ENCODE assay signal across 8 mouse cellular contexts in genomic region chr19:6921647-6922567, GRCm38 (mm10). TPM values are rescaled to one million over a fixed set of nuclear protein-coding genes. Genes with fewer than 3 reads are reported as not detected.
DNase-seq lines count a peak whose midpoint lies in the region; ATAC-seq and TF ChIP-seq lines count a peak whose summit lies in the region.

Esrra (minus strand) TSS chr19:6921813.

- H3K27me3 ChIP-seq in hindbrain, postnatal 0 days (ENCODE audit: insufficient read depth, low read length), result peaks cover 33% of the 10 kb centered on the region

- peak within 1 kb of the TSS; percentile 91 for H3K27ac ChIP-seq in gastrocnemius, adult 2 months
- peak within 1 kb of the TSS; percentile 86 for H3K27ac ChIP-seq in hindbrain, postnatal 0 days
- peak within 1 kb of the TSS; percentile 98 for H3K27ac ChIP-seq in left cerebral cortex, adult 2 months

- H3K4me2 ChIP-seq in hindbrain, postnatal 0 days (ENCODE audit: low read depth, low read length), result peak within 1 kb of the TSS; percentile 96

- H3K4me1 ChIP-seq in hindbrain, postnatal 0 days (ENCODE audit: insufficient read depth, low read length), result peaks cover 20% of the 10 kb centered on the region; the same call in 1 of the 2 replicates

- intact Hi-C loops in gastrocnemius, adult 2 months (cut with DNase I), result no loop called here
- intact Hi-C loops in left cerebral cortex, adult 2 months (cut with DNase I), result loop anchor here (2.0 to 5.0 kb wide), 2 partner anchors 57 to 115 kb away; partner anchors contain the start of gene Stip1

- WGBS in hindbrain, postnatal 0 days, result under 1% methylated on average over 54 of the region's 66 CpGs

- H3K4me3 ChIP-seq in gastrocnemius, adult 2 months, result peak within 1 kb of the TSS; percentile 88
- peak within 1 kb of the TSS; percentile 84 for H3K4me3 ChIP-seq in hindbrain, postnatal 0 days (ENCODE audit: low read length)
- peak within 1 kb of the TSS; percentile 82 for H3K4me3 ChIP-seq in left cerebral cortex, adult 2 months

- TF ChIP-seq CTCF in gastrocnemius, adult 2 months (IDR thresholded peaks at IDR 0.05), result no peak
- TF ChIP-seq CTCF in hindbrain, postnatal 0 days (IDR thresholded peaks at IDR 0.05; ENCODE audit: low read depth), result no peak
- TF ChIP-seq CTCF in left cerebral cortex, adult 2 months (IDR thresholded peaks at IDR 0.05), result no peak

- peak; percentile 100 for DNase-seq in ZHBTc4 (ENCODE audit: low read depth, low spot score)
- DNase-seq in gastrocnemius, adult 2 months, result peak; percentile 100
- DNase-seq in hindbrain, postnatal 0 days (ENCODE audit: low spot score), result peak; percentile 100
- DNase-seq in left cerebral cortex, adult 2 months (ENCODE audit: extremely low spot score in 1 of 2, low spot score in 2 of 2), result peak; percentile 99 to 100
- DNase-seq in right cerebral cortex, adult 2 months (ENCODE audit: low spot score in 2 of 2), result peak; percentile 100
- peak; percentile 100 for DNase-seq in urinary bladder, postnatal 14 days (ENCODE audit: low spot score)

- H3K36me3 ChIP-seq in hindbrain, postnatal 0 days (ENCODE audit: insufficient read depth, low read length), result no peaks in the 10 kb centered on the region

- peak; percentile 88 for ATAC-seq in common myeloid progenitor, adult 5-6 weeks (replicated peaks; ENCODE audit: low read depth, poor library complexity, severe bottlenecking)
- peak; percentile 96 for ATAC-seq in hindbrain, postnatal 0 days
- ATAC-seq in megakaryocyte, adult 5-6 weeks (ENCODE audit: poor library complexity, severe bottlenecking), result peak; percentile 91

- H3K9me3 ChIP-seq in hindbrain, postnatal 0 days (ENCODE audit: low read length), result no peaks in the 10 kb centered on the region

- peak within 1 kb of the TSS; percentile 90 for H3K9ac ChIP-seq in hindbrain, postnatal 0 days (replicated peaks; ENCODE audit: low read length)

RNA-seq across cellular contexts. Expression of gene Esrra, which starts in this region (rescaled TPM):
- total RNA-seq in common myeloid progenitor, adult 5-6 weeks (2017), result 17.9 and 18.2 TPM in 2 replicates
- total RNA-seq in gastrocnemius, adult 2 months (2021), result 100 to 1,000 TPM in 1 of 2 experiments, 10 to 100 TPM in 1; 80.0 to 108 TPM
- total RNA-seq in hindbrain, postnatal 0 days (2014; rRNA removed), result 47.0 and 61.6 TPM in 2 replicates
- 11.8 and 12.3 TPM in 2 replicates for polyA plus RNA-seq in hindbrain, postnatal 0 days (2015; fragmentation: Nextera tagmentation; extraction: Ambion mirVana)
- total RNA-seq in left cerebral cortex, adult 2 months (2021), result 10 to 100 TPM; 66.8 to 69.2 TPM
- total RNA-seq in megakaryocyte, adult 5-6 weeks (2015), result 11.9 and 12.4 TPM in 2 replicates
- total RNA-seq in megakaryocyte, adult 5-6 weeks (2017), result 24.6 and 28.9 TPM in 2 replicates

Comparison
In these comparisons a context has a peak if more than half of its experiments do, and no peak if none do; other contexts are left out.
1. Peak in every context shown above with its lines: DNase-seq, ATAC-seq, H3K4me3 ChIP-seq and H3K27ac ChIP-seq.